Mouse (Mus musculus): ENCODE data around the gene Ugt1a8.
"Not testable (repeated sequence)": the region's sequence is repeated elsewhere in the genome, so short reads cannot be mapped to it uniquely, and the experiment has no call there.

Gene Ugt1a8

GRCm38 (mm10) chr1:88087513-88087912 is at the start of gene Ugt1a8:
TSS of gene Ugt1a8 (plus strand) at chr1:88087813.
- DNase-seq (ENCODE audit: low spot score), result no peak

GRCm38 (mm10) chr1:88043044-88043443 is 44.6 kb upstream of the Ugt1a8 start:
- not testable (repeated sequence) for DNase-seq (ENCODE audit: low spot score)

GRCm38 (mm10) chr1:88044832-88045437 is 42.7 kb upstream of the Ugt1a8 start:
- not testable (repeated sequence) for DNase-seq (ENCODE audit: low spot score)

- not testable (repeated sequence) for DNase-seq (ENCODE audit: low spot score)
These were observed 40.2 kb upstream of the Ugt1a8 start for GRCm38 (mm10) chr1:88047408-88047807.

- DNase-seq (ENCODE audit: low spot score), result no peak
These were observed 32.5 kb upstream of the Ugt1a8 start, which contains the start of gene Ugt1a10 for GRCm38 (mm10) chr1:88055088-88055487. TSS of gene Ugt1a10 (plus strand) at chr1:88055388.

- DNase-seq (ENCODE audit: low spot score), result not testable (repeated sequence)
These were observed 21.0 kb upstream of the Ugt1a8 start for GRCm38 (mm10) chr1:88066472-88067102.

GRCm38 (mm10) chr1:88070495-88070894 is 17.1 kb upstream of the Ugt1a8 start, which contains the start of gene Ugt1a9:
TSS of gene Ugt1a9 (plus strand) at chr1:88070800.
- DNase-seq (ENCODE audit: low spot score), result no peak

- no peak for DNase-seq (ENCODE audit: low spot score)
These were observed 16.7 kb upstream of the Ugt1a8 start for GRCm38 (mm10) chr1:88070902-88071301.

- DNase-seq (ENCODE audit: low spot score), result no peak
These were observed 13.1 kb upstream of the Ugt1a8 start for GRCm38 (mm10) chr1:88074471-88074870.

GRCm38 (mm10) chr1:88077128-88077527 is 10.5 kb upstream of the Ugt1a8 start:
- no peak for DNase-seq (ENCODE audit: low spot score)

- no peak for DNase-seq (ENCODE audit: low spot score)
These were observed 5.9 kb upstream of the Ugt1a8 start for GRCm38 (mm10) chr1:88081670-88082069.

GRCm38 (mm10) chr1:88086125-88086524 is 1.5 kb upstream of the Ugt1a8 start:
- DNase-seq (ENCODE audit: low spot score), result no peak

- DNase-seq (ENCODE audit: low spot score), result no peak
These were observed 4.7 kb downstream of the Ugt1a8 start for GRCm38 (mm10) chr1:88092341-88092740.

GRCm38 (mm10) chr1:88094270-88094676 is 6.7 kb downstream of the Ugt1a8 start:
- peak; percentile 6 for DNase-seq (ENCODE audit: low spot score)

- peak; percentile 16 for DNase-seq (ENCODE audit: low spot score)
These were observed 7.4 kb downstream of the Ugt1a8 start, which contains the start of gene Ugt1a7c for GRCm38 (mm10) chr1:88094941-88095492. TSS of gene Ugt1a7c (plus strand) at chr1:88095062.

- not testable (repeated sequence) for DNase-seq (ENCODE audit: low spot score)
These were observed 10.9 kb downstream of the Ugt1a8 start for GRCm38 (mm10) chr1:88098546-88098945.

- not testable (repeated sequence) for DNase-seq (ENCODE audit: low spot score)
These were observed 12.1 kb downstream of the Ugt1a8 start for GRCm38 (mm10) chr1:88099691-88100090.

GRCm38 (mm10) chr1:88103019-88103418 is 15.4 kb downstream of the Ugt1a8 start, which contains the start of gene Ugt1a6b:
TSS of gene Ugt1a6b (plus strand) at chr1:88103252.
- DNase-seq (ENCODE audit: low spot score), result not testable (repeated sequence)

GRCm38 (mm10) chr1:88103697-88104468 is 16.3 kb downstream of the Ugt1a8 start:
- not testable (repeated sequence) for DNase-seq (ENCODE audit: low spot score)

GRCm38 (mm10) chr1:88104667-88105430 is 17.2 kb downstream of the Ugt1a8 start:
- DNase-seq (ENCODE audit: low spot score), result no peak

GRCm38 (mm10) chr1:88105656-88106055 is 18.0 kb downstream of the Ugt1a8 start:
- no peak for DNase-seq (ENCODE audit: low spot score)

Measured in layer of hippocampus, adult 11-12 months (tissue).